Mouse (Mus musculus) CH12.LX (cell line): Measurements from ENCODE around the gene Il27.
A peak's percentile ranks its signal among the peaks of the same experiment; 100 is the strongest.

Source experiments
- CTCF ChIP-seq, 2 experiments: IDR thresholded peaks in 1 of 2; conservative IDR thresholded peaks in 1 of 2; 2 replicates each; pipeline ENCODE4 v1.5.1; 2011 to 2012; ENCODE audit warnings: low read depth in 2 of 2, low read length in 2 of 2, improper control_type of control experiment in 1 of 2, inconsistent platforms in 1 of 2, mild to moderate bottlenecking in 1 of 2, moderate library complexity in 1 of 2
- KAT2A ChIP-seq: IDR thresholded peaks from 2 replicates; pipeline ENCODE4 v1.6.1; 2012; ENCODE audit warnings: low read length, improper control_type of control experiment, inconsistent platforms; ENCODE audit not compliant: insufficient replicate concordance
- MAFK ChIP-seq: IDR thresholded peaks from 2 replicates; pipeline ENCODE4 v1.6.1; 2011; ENCODE audit warnings: low read length, improper control_type of control experiment; ENCODE audit not compliant: insufficient replicate concordance
- NELFE ChIP-seq: IDR thresholded peaks from 2 replicates; pipeline ENCODE4 v1.6.1; 2011; ENCODE audit warnings: low read depth, low read length, improper control_type of control experiment
- POLR2A ChIP-seq: IDR thresholded peaks from 2 replicates; pipeline ENCODE4 v1.6.1; 2011; ENCODE audit warnings: low read depth, mild to moderate bottlenecking, improper control_type of control experiment, low read length
- SIN3A ChIP-seq: IDR thresholded peaks from 2 replicates; pipeline ENCODE4 v1.6.1; 2012; ENCODE audit warnings: low read length, improper control_type of control experiment, inconsistent platforms
- TBP ChIP-seq: conservative IDR thresholded peaks from 2 replicates; pipeline ENCODE4 v1.6.1; 2011; ENCODE audit warnings: low read depth, low read length, improper control_type of control experiment
- TCF12 ChIP-seq: IDR thresholded peaks from 2 replicates; pipeline ENCODE4 v1.6.1; 2014; ENCODE audit warnings: low read depth, mild to moderate bottlenecking, inconsistent platforms, low read length, improper control_type of control experiment
- USF1 ChIP-seq: IDR thresholded peaks from 2 replicates; pipeline ENCODE4 v1.6.1; 2014; ENCODE audit warnings: low read depth, mild to moderate bottlenecking, inconsistent platforms, low read length, improper control_type of control experiment
- ZC3H11A ChIP-seq: IDR thresholded peaks from 2 replicates; pipeline ENCODE4 v1.6.1; 2012; ENCODE audit warnings: low read depth, mild to moderate bottlenecking, inconsistent platforms, low read length, improper control_type of control experiment
- ZKSCAN1 ChIP-seq: IDR thresholded peaks from 2 replicates; pipeline ENCODE4 v1.6.1; 2012; ENCODE audit warnings: low read depth, inconsistent platforms, low read length, improper control_type of control experiment, borderline replicate concordance
- ZNF384 ChIP-seq: IDR thresholded peaks from 2 replicates; pipeline ENCODE4 v1.6.1; 2012; ENCODE audit warnings: low read depth, low read length, improper control_type of control experiment, inconsistent platforms

DNA sequence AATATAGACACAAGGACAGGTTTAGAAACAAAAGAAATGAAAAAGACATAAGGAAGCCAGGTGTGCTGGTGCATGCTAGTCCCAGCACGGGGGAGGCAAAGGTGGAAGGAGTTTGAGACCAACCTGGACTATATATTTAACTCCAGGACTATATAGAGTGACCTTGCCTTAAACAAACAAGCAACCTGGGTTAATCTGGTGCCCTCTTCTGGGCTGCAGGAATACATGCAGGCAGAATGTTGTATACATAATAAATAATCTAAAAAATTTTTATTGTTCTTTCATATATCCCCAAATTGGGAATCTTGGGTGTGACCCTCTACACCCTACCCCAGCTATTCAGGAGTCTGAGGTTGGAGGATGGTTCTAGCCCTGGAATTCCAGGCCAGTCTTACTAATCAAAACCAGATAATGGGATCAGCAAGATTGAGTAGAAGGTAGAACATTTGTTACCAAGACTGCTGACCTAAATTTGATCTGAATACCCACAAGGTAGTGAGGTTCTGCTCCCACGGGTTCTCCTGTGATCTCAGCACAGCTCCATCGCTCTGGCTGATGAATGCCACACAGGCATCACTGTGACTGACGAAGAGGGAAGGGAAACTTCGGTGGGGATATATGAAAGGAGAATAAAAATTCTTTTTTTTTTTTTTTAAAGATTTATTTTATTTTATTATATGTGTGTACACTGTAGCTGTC, 48.0 kb upstream of the Il27 start:
- TF ChIP-seq SIN3A (no peak), POLR2A (no peak), MAFK (no peak), TCF12 (no peak), KAT2A (no peak), USF1 (no peak), TBP (no peak), ZNF384 (no peak), CTCF (conservative IDR thresholded peaks at IDR 0.05 in 1 of 2, IDR thresholded peaks at IDR 0.05 in 1 of 2; ENCODE audit: low read depth in 2 of 2, low read length in 2 of 2) (peak in 1 of 2 experiments; percentile 49; a peak in 3 of 4 replicates), ZKSCAN1 (no peak), NELFE (no peak), ZC3H11A (no peak)
